Mouse (Mus musculus) layer of hippocampus, adult 2 months (tissue): ENCODE measurements at regions not wholly inside any gene's neighbourhood (a gene's known extent, or its start where the extent isn't known, plus 50 kb on each side); places are given as distances from the start of the nearest gene placed in this dataset.
A peak's percentile ranks its signal among the peaks of the same experiment; 100 is the strongest.
"Not testable (repeated sequence)": the region's sequence is repeated elsewhere in the genome, so short reads cannot be mapped to it uniquely, and the experiment has no call there.

Experiments used
- DNase-seq, 2 experiments: peaks; one replicate each; pipeline ENCODE4 v3.0.0; 2022; ENCODE audit warnings: low spot score in 2 of 2
- H3K27ac ChIP-seq: fragments of 200-600 bp; 2 replicates; pipeline ENCODE4 v1.8.1; 2022
- H3K4me3 ChIP-seq: fragments of 200-600 bp; 2 replicates; pipeline ENCODE4 v1.8.1; 2022; ENCODE audit warnings: mild to moderate bottlenecking
- CTCF ChIP-seq: fragments of 200-600 bp; conservative IDR thresholded peaks from 2 replicates; pipeline ENCODE4 v1.8.1; 2022; ENCODE audit warnings: antibody characterized with exemption, mild to moderate bottlenecking, moderate library complexity

- H3K27ac ChIP-seq = no peak overlapping the region
- no peak for TF ChIP-seq CTCF
- no peak for DNase-seq
- H3K4me3 ChIP-seq = no peak overlapping the region
These were observed 66.5 kb downstream of the Nabp1 start for GRCm38 (mm10) chr1:51411726-51412125.

DNA sequence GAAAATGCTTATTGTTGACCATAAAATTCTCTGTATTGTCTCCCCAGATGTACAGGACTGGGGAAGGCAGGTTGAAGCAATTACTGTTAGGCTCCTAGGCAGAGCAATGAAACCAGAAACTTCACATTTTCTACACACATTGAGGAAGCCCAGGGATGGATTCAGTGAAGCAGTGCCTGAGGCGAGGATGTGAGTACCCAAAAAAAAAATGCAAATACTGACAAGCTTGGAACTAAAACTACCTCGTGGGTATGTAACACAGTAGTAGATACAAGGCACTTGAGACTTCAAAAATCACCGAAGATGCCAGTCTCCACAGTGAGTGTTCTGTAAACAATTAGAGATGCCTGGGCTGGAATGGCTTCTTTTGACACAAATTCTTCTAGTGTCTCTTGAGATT lies 74.6 kb downstream of the Nabp1 start:
- Histone ChIP-seq H3K4me3 (no peak overlapping the region), H3K27ac (no peak overlapping the region)
- TF ChIP-seq CTCF = no peak
- no peak for DNase-seq

DNA sequence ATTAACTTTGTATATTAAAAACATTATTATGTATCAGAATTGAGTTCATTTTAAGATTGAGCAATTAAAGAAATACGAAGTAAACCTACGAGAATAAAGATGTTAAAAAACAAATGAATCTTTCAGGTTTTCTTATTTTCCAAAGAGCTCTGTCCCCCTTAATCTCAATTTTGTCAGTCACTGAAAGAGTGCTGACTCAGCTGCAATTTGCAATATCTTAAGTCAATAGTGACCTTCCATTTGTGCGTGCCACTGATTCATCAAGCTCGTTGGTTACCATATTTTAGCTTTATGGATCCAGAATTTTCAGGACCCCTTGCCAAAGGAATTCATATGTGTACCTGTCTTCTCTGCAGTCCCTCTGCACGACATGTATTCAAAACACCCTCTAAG lies 75.7 kb downstream of the Nabp1 start:
- DNase-seq = no peak
- Histone ChIP-seq H3K4me3 (no peak overlapping the region), H3K27ac (no peak overlapping the region)
- TF ChIP-seq CTCF = no peak

DNA sequence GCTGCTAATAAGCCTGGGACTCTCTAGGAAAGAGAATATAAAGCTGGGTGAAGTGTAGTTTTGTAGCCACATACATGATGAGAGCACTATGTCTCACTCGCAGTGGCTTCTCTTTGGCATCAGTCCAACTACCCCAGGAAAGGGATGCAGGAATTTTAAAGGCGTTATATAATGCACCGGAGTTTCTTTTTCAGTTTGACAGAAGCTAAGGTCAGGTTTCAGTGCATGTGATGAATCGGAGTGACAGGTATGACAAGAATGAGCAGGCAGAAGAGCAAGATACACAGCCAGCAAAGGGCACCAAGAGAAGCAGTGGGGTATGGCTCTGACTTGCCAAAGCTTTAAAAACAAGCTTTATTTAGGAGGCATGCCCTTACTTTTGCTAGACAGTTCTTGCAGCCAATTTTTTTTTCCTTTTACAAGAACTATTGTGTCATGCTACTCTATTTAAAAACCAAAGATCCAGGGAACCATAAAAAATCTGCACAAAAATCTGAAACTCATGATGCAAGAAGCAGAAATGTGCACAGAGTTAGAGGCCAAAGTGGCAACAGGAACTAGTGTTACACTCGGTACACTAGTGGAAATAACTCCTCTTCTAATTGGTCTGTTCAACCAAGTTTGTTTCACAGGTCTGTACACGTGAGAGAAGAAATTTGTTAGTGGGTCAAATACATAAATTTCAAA lies 76.2 kb downstream of the Nabp1 start:
- no peak overlapping the region for H3K4me3 ChIP-seq
- DNase-seq = no peak
- no peak for TF ChIP-seq CTCF
- no peak overlapping the region for H3K27ac ChIP-seq

DNA sequence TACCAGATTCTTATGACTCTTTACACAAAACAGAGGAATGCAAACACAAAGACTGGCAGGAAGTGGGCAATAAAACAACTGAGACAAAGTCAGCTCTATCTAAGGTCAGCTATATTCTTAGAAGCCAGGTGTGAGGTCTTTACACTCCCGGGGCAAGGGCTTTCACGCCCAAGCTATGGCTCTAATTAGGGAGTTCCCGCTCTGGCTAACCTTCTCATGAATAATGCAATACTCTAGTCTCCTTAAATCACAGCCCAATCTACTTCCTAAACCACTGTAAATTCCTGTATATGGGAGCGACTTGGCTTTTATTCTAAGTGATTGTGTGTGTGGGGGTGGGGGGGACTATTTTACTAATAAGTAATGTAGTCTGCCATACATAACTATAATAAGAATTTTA lies 77.7 kb downstream of the Nabp1 start:
- H3K4me3 ChIP-seq, DNase-seq, H3K27ac ChIP-seq: not testable (repeated sequence)

- H3K27ac ChIP-seq = no peak overlapping the region
- no peak overlapping the region for H3K4me3 ChIP-seq
- no peak for TF ChIP-seq CTCF
These were observed 91.4 kb downstream of the Nabp1 start for GRCm38 (mm10) chr1:51386874-51387273.

GRCm38 (mm10) chr1:51384051-51384450 lies 94.2 kb downstream of the Nabp1 start:
- TF ChIP-seq CTCF = no peak
- Histone ChIP-seq H3K4me3 (no peak overlapping the region), H3K27ac (peak overlapping the region; percentile 21; the same call in 1 of the 2 replicates)
- DNase-seq = no peak

More at GRCm38 (mm10) chr1:51386874-51387273, 91.4 kb downstream of the Nabp1 start:
- no peak for DNase-seq

DNA sequence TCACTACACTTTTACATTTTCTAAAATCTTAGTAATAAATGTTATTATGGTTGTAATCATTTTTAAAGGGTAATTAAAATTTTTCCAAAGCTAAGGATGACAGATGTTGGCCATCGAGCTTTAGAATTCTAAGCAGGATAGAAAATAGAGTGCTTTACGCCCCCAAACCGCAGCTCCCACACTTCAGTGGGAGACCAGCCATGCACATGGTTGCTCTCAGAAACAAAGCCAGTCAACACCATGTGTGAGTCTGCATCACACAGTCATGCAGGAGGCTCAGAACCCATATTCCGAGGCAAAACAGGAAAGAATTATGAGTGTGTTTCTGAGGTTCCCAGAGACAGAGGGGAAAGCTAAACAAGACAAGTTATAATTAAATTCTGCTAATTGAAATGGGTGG lies 91.3 kb downstream of the Cavin2 start:
- Histone ChIP-seq H3K27ac (peak overlapping the region; percentile 73), H3K4me3 (no peak overlapping the region)
- TF ChIP-seq CTCF = no peak
- peak; percentile 44 to 71 for DNase-seq

DNA sequence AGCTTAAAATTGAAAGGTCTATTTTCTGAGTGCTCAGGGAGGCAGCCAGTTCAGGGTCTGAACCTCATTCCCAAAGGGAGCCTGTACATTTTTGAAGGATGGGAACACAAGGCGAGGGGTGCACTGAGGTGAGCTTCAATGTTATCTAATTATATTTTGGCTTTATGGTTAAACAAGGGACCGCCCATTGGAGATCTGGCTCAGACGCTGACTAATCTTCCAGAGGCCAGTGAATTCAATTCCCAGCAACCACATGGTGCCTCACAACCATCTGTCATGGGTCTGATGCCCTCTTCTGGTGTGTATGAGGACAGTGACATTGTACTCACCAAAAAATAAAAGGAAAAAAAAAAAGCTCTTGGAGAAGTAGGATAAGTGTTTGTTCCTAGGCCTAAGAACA lies 78.7 kb downstream of the Cavin2 start:
- no peak overlapping the region for H3K4me3 ChIP-seq
- DNase-seq = no peak
- no peak; the same call in 1 of the 2 replicates for TF ChIP-seq CTCF
- H3K27ac ChIP-seq = no peak overlapping the region

GRCm38 (mm10) chr1:51360095-51360494 lies 71.2 kb downstream of the Cavin2 start:
- Histone ChIP-seq H3K27ac (no peak overlapping the region), H3K4me3 (no peak overlapping the region)
- no peak for DNase-seq
- no peak for TF ChIP-seq CTCF
